Mouse (Mus musculus) small intestine, adult 10 weeks (tissue): ENCODE data around the gene Abcd3. TPM values are rescaled to one million over a fixed set of nuclear protein-coding genes. Genes with fewer than 3 reads are reported as not detected.

Source experiments
- polyA plus RNA-seq: library from polyadenylated mRNA; stranded (reverse); fragments of 350-450 nt; fragmentation: Illumina TruSeq; extraction: RNeasy Lipid Tissue Mini Kit (QIAGEN cat#74804); gene quantifications from one replicate; pipeline ENCODE4 v1.2.3, GENCODE M21; 2014; ENCODE audit warnings: low replicate concordance

The Abcd3 gene
- 555 TPM for polyA plus RNA-seq

DNA sequence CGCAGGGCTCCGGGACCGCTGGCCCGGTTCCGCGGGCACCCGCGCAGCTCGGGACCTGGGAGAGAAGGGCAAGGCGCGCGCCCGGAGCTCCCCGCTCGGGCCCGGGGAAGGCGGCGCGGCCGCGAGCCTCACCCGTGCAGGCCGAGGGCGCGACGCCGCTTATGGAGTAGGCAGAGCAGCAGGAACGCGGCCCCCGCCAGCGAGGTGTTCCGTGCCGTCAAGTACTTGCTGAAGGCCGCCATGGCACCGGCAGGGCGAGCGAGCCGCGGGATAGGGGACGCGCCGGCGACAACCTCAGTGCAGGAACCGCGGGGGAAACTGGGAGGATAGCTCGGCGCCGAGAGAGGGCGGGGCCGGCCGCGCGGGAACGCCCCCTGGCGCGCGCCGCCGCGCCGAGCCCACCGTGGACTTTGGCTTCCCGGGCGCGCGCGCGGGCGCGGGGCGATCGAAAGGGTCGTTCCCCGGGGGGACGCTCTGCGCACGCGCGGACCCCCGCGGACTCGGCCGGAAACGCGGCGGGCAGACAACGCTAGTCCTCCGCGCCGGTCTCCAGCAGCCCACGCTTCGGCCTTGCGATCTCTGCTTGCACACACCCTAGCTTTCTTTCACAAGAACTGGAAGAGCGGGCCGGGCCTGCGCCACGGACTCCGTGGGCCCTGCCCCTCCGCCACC lies at the start of gene Abcd3:
Abcd3 (minus strand) TSS at position 426 of the 672 bp plus-strand sequence.

GRCm38 (mm10) chr3:121722971-121723844 lies 91.9 kb downstream of the Abcd3 start, which contains the start of gene F3:
Gene F3, plus strand, starts transcription at chr3:121723537.

Other genes with a start within 250 kb of the Abcd3 start
- not detected for gene 4930432M17Rik, start 144.5 kb downstream of the Abcd3 start, polyA plus RNA-seq
- 29.7 TPM for gene F3, start 91.8 kb downstream of the Abcd3 start, polyA plus RNA-seq
- 27.5 TPM for gene Arhgap29, start 137.2 kb upstream of the Abcd3 start, polyA plus RNA-seq
- gene Abca4, start 229.1 kb upstream of the Abcd3 start, polyA plus RNA-seq, result 0.37 TPM